Mouse (Mus musculus): ENCODE results near the gene Vmn1r212.
"Not testable (repeated sequence)": the region's sequence is repeated elsewhere in the genome, so short reads cannot be mapped to it uniquely, and the experiment has no call there.

GRCm38 (mm10) chr13:22844304-22844703 lies 39.7 kb downstream of the Vmn1r212 start:
- TF ChIP-seq CTCF (IDR thresholded peaks at IDR 0.05; ENCODE audit: low read depth); EP300 (optimal IDR thresholded peaks at IDR 0.05): not testable (repeated sequence)

Data from stomach, postnatal 0 days (tissue).